Mouse (Mus musculus): Measurements from ENCODE around the gene Atp5mpl. TPM values are rescaled to one million over a fixed set of nuclear protein-coding genes. Genes with fewer than 3 reads are reported as not detected.

Gene Atp5mpl
- polyA plus RNA-seq, 1 experiment from 2014 or later, result 694 TPM

- no peaks in the 10 kb centered on the region for H3K4me1 ChIP-seq (ENCODE audit: insufficient read depth)
- no peak overlapping the region for H3K4me3 ChIP-seq (ENCODE audit: low read depth, low read length)
- 70% methylated on average over 2 of the region's 2 CpGs for WGBS (ENCODE audit: insufficient replicate concordance)
- no peaks in the 10 kb centered on the region for H3K9me3 ChIP-seq (ENCODE audit: low read length)
- H3K9ac ChIP-seq (replicated peaks), result no peak overlapping the region
- no peak for TF ChIP-seq EP300 (IDR thresholded peaks at IDR 0.05; ENCODE audit: low read depth)
- no peak for TF ChIP-seq CTCF (IDR thresholded peaks at IDR 0.05; ENCODE audit: low read depth)
- DNase-seq, result no peak
- H3K36me3 ChIP-seq (replicated peaks; ENCODE audit: insufficient read depth, low read length), result no peaks in the 10 kb centered on the region
- no peaks in the 10 kb centered on the region for H3K27me3 ChIP-seq (ENCODE audit: insufficient read depth, low read length)
- H3K4me2 ChIP-seq (ENCODE audit: low read depth, low read length), result no peak overlapping the region
- no peak overlapping the region for H3K27ac ChIP-seq (ENCODE audit: low read depth)
- ATAC-seq, result no peak
Measured at GRCm38 (mm10) chr12:111995161-111995560, 28.4 kb upstream of the Atp5mpl start.

- Histone ChIP-seq H3K9me3 (ENCODE audit: low read length) (no peaks in the 10 kb centered on the region), H3K9ac (replicated peaks) (no peak overlapping the region), H3K36me3 (replicated peaks; ENCODE audit: insufficient read depth, low read length) (no peaks in the 10 kb centered on the region), H3K4me3 (ENCODE audit: low read depth, low read length) (no peak overlapping the region), H3K27ac (ENCODE audit: low read depth) (no peak overlapping the region), H3K4me2 (ENCODE audit: low read depth, low read length) (no peak overlapping the region), H3K27me3 (ENCODE audit: insufficient read depth, low read length) (no peaks in the 10 kb centered on the region), H3K4me1 (ENCODE audit: insufficient read depth) (no peaks in the 10 kb centered on the region)
- ATAC-seq (no peak), DNase-seq (no peak)
- 78% methylated on average over 5 of the region's 5 CpGs for WGBS (ENCODE audit: insufficient replicate concordance)
- TF ChIP-seq EP300 (IDR thresholded peaks at IDR 0.05; ENCODE audit: low read depth), result no peak
- TF ChIP-seq CTCF (IDR thresholded peaks at IDR 0.05; ENCODE audit: low read depth), result no peak
Measured at GRCm38 (mm10) chr12:111992626-111993025, 25.8 kb upstream of the Atp5mpl start.

- Histone ChIP-seq H3K36me3 (replicated peaks; ENCODE audit: insufficient read depth, low read length) (no peaks in the 10 kb centered on the region), H3K4me1 (ENCODE audit: insufficient read depth) (0 out of 2 replicates have a peak, but pooled peaks cover 3% of the 10 kb centered on the region), H3K4me3 (ENCODE audit: low read depth, low read length) (no peak overlapping the region), H3K9me3 (ENCODE audit: low read length) (no peaks in the 10 kb centered on the region), H3K27me3 (ENCODE audit: insufficient read depth, low read length) (no peaks in the 10 kb centered on the region), H3K9ac (replicated peaks) (no peak overlapping the region), H3K4me2 (ENCODE audit: low read depth, low read length) (no peak overlapping the region), H3K27ac (ENCODE audit: low read depth) (no peak overlapping the region)
- WGBS (ENCODE audit: insufficient replicate concordance), result 56% methylated on average over 9 of the region's 9 CpGs
- TF ChIP-seq CTCF (IDR thresholded peaks at IDR 0.05; ENCODE audit: low read depth), result no peak
- no peak for TF ChIP-seq EP300 (IDR thresholded peaks at IDR 0.05; ENCODE audit: low read depth)
- no peak for ATAC-seq
- no peak for DNase-seq
Measured at GRCm38 (mm10) chr12:111986756-111987155, 20.0 kb upstream of the Atp5mpl start.

- Histone ChIP-seq H3K4me2 (ENCODE audit: low read depth, low read length) (no peak overlapping the region), H3K36me3 (replicated peaks; ENCODE audit: insufficient read depth, low read length) (no peaks in the 10 kb centered on the region), H3K27me3 (ENCODE audit: insufficient read depth, low read length) (no peaks in the 10 kb centered on the region), H3K4me1 (ENCODE audit: insufficient read depth) (0 out of 2 replicates have a peak, but pooled peaks cover 3% of the 10 kb centered on the region), H3K9ac (replicated peaks) (no peak overlapping the region), H3K27ac (ENCODE audit: low read depth) (no peak overlapping the region), H3K4me3 (ENCODE audit: low read depth, low read length) (no peak overlapping the region), H3K9me3 (ENCODE audit: low read length) (no peaks in the 10 kb centered on the region)
- DNase-seq (no peak), ATAC-seq (no peak)
- no peak for TF ChIP-seq CTCF (IDR thresholded peaks at IDR 0.05; ENCODE audit: low read depth)
- no peak for TF ChIP-seq EP300 (IDR thresholded peaks at IDR 0.05; ENCODE audit: low read depth)
- 42% methylated on average over 2 of the region's 2 CpGs for WGBS (ENCODE audit: insufficient replicate concordance)
Measured at GRCm38 (mm10) chr12:111983165-111983564, 16.4 kb upstream of the Atp5mpl start.

GRCm38 (mm10) chr12:111981831-111982230, 15.1 kb upstream of the Atp5mpl start:
- WGBS (ENCODE audit: insufficient replicate concordance), result 66% methylated on average over 8 of the region's 8 CpGs
- H3K4me2 ChIP-seq (ENCODE audit: low read depth, low read length), result no peak overlapping the region
- no peak for ATAC-seq
- no peak overlapping the region for H3K4me3 ChIP-seq (ENCODE audit: low read depth, low read length)
- no peak for DNase-seq
- 0 out of 2 replicates have a peak, but pooled peaks cover 3% of the 10 kb centered on the region for H3K4me1 ChIP-seq (ENCODE audit: insufficient read depth)
- no peaks in the 10 kb centered on the region for H3K36me3 ChIP-seq (replicated peaks; ENCODE audit: insufficient read depth, low read length)
- H3K27me3 ChIP-seq (ENCODE audit: insufficient read depth, low read length), result no peaks in the 10 kb centered on the region
- no peaks in the 10 kb centered on the region for H3K9me3 ChIP-seq (ENCODE audit: low read length)
- no peak overlapping the region for H3K9ac ChIP-seq (replicated peaks)
- H3K27ac ChIP-seq (ENCODE audit: low read depth), result no peak overlapping the region
- no peak for TF ChIP-seq CTCF (IDR thresholded peaks at IDR 0.05; ENCODE audit: low read depth)
- no peak for TF ChIP-seq EP300 (IDR thresholded peaks at IDR 0.05; ENCODE audit: low read depth)

- H3K9me3 ChIP-seq (ENCODE audit: low read length), result no peaks in the 10 kb centered on the region
- ATAC-seq, result no peak
- no peak within 1 kb of the TSS for H3K4me2 ChIP-seq (ENCODE audit: low read depth, low read length)
- WGBS (ENCODE audit: insufficient replicate concordance), result 65% methylated on average over 6 of the region's 6 CpGs
- no peak for DNase-seq
- H3K36me3 ChIP-seq (replicated peaks; ENCODE audit: insufficient read depth, low read length), result no peaks in the 10 kb centered on the region
- no peaks in the 10 kb centered on the region for H3K27me3 ChIP-seq (ENCODE audit: insufficient read depth, low read length)
- no peak within 1 kb of the TSS for H3K9ac ChIP-seq (replicated peaks)
- TF ChIP-seq EP300 (IDR thresholded peaks at IDR 0.05; ENCODE audit: low read depth) (no peak), CTCF (IDR thresholded peaks at IDR 0.05; ENCODE audit: low read depth) (no peak)
- H3K27ac ChIP-seq (ENCODE audit: low read depth), result no peak within 1 kb of the TSS
- H3K4me3 ChIP-seq (ENCODE audit: low read depth, low read length), result no peak within 1 kb of the TSS
- 0 out of 2 replicates have a peak, but pooled peaks cover 3% of the 10 kb centered on the region for H3K4me1 ChIP-seq (ENCODE audit: insufficient read depth)
Measured at GRCm38 (mm10) chr12:111980887-111981367, 14.2 kb upstream of the Atp5mpl start, which contains the start of gene Rd3l. Rd3l (minus strand) TSS chr12:111981317.
